Mouse (Mus musculus): ENCODE measurements around the gene Cald1.

Gene Cald1

DNA sequence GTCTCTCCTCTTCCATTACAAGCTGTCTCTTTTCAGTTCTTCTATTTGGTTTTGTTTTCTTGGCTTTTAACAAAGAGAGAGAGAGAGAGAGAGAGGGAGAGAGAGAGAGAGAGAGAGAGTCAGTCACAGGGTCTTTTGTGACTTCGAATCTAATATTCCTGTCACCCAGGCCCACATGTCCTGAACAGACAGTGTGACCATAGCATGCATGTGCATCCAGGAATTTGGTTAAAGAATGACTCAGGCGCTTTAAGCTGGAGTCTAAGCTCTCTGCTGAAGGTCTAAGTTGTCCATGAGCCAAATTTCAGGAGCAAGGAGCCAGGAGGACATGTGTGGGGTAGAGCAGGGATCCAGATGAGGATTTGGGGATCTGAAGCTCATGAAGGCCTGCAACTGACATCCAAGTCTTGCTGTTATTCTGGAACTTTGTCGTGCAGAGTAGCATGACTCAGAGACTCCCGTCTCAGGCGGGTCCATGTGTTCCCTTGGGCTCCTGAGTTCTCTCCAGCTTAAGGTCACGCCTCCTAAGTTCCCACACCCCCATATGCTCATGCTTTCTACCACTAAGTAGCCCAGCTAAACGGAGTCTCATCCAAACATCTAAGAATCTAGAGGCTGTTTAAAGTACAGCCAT lies 152.3 kb downstream of the Cald1 start:
- in situ Hi-C loops (cut with MboI; ENCODE audit: low sequenced_read_pairs): loop anchor here (10.0 to 25.0 kb wide), 2 partner anchors 236 to 413 kb away; no protein-coding TSS in a partner anchor

DNA sequence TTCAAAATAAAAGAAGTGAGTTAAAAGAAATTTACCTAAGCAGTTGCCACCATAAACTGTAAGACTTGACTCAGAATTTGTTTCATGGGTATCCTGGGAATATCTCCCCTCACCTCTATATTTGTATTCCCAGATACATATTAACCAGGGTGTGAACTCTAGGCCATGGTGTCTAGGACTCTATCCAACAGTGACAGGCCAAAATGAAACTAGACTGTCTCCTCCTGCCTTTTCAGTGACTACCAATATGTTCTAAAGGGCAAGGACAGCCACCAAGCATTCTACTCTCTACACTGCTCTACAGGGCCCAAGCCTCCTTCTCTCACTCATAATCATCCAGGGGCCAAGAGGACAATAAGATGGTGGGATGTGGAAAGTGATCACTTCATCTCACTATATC lies 153.3 kb downstream of the Cald1 start:
- in situ Hi-C loops (cut with MboI; ENCODE audit: low sequenced_read_pairs): loop anchor here (10.0 to 25.0 kb wide), 2 partner anchors 237 to 414 kb away; no protein-coding TSS in a partner anchor

DNA sequence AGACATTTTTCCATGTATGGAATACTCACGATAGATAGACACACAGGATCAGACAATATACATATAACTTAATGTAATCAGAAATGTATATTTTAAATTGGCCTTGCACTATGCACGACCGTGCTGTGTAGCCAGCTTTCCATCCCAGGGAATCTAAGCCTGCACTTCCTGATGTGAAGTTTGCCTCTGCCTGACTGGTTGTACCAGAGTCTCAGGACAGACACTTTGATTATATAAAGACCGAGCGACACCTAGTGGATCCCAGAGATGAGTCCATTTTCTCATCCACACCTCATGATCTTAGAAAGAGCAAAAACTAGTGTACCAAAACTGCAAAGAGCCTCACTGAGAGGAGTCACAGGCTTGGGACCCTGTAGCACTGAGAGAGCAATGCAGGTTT lies 156.1 kb downstream of the Cald1 start:
- in situ Hi-C loops (cut with MboI; ENCODE audit: low sequenced_read_pairs): loop anchor here (10.0 to 25.0 kb wide), 2 partner anchors 240 to 417 kb away; no protein-coding TSS in a partner anchor

DNA sequence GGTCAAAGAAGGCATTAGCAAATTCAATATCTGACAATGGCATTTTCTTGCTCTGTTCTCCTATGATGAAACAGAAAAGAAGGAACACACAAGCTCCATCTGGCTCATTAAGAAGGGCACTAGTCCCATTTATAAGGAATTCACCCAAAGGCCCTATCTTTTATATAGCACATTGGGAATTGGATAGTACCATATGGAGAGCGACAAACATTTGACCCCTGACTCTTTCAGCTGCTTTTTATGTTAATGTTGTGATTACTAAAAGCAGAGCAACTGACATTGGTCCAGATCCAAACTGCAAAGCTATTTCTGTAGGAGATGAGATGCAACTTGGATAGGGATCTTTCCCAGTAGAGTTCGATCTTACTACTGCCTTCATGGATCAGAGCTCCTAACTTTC lies 160.0 kb downstream of the Cald1 start:
- in situ Hi-C loops (cut with MboI; ENCODE audit: low sequenced_read_pairs): loop anchor here (10.0 to 25.0 kb wide), 2 partner anchors 244 to 421 kb away; no protein-coding TSS in a partner anchor

DNA sequence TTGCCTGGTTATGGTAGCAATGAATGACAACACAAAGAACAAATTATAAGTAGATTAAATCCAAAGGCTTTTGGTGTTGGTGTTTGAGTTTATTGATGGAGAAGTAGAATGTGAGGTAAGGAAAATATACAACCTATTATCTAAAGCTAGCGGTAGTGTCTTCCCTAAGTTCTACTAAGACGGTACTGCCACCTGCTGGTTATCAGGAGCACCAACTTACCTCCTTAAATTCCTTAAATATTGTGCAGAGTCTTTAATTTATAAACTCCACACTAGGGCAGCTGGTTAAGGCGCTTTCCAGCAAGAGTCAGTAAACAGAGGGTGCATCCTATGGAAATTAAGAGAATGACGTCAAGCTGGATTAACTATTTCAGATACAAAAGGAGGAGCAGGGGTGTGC lies 161.7 kb downstream of the Cald1 start:
- in situ Hi-C loops (cut with MboI; ENCODE audit: low sequenced_read_pairs): loop anchor here (25.0 kb wide), 1 partner anchor 423 kb away; no protein-coding TSS in a partner anchor

DNA sequence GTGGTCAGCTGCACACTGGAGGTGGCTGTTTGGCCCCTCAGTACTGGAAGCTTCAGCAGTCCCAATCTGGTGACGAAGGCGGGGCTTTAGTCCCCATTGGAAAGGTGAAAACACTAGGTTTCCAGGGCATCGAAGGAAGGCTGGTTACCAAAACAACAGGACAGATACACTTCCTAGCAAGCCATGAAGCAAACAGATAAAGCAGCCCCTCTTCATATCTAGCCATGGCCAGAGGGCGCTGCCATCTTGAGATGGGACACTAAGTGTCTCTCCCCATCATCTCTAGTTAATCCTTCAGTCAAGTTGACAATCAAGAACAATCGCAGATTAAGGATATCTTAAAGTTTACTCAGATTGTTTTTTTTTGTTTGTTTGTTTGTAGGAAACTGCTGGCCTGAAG lies 167.4 kb downstream of the Cald1 start:
- in situ Hi-C loops (cut with MboI; ENCODE audit: low sequenced_read_pairs): loop anchor here (25.0 kb wide), 1 partner anchor 428 kb away; no protein-coding TSS in a partner anchor

DNA sequence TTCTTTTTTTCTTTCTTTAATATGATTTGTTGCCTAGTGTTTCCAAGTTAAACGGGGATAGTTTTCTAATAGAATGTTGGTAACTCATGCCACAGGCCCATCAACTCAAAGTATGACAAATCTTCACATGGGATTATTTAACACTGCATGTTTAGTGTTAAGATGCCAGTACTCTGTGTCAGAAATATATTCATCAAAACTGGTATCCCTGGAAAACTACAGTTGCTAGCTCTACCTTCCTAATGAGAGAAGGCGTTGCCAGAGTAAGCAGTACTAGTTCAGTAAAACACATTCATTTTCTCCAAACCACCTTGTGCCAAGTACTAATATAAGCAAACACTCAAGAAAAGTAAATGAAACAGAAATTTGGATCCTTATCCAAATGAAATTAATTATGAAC lies 171.7 kb downstream of the Cald1 start:
- in situ Hi-C loops (cut with MboI; ENCODE audit: low sequenced_read_pairs): loop anchor here (25.0 kb wide), 1 partner anchor 433 kb away; no protein-coding TSS in a partner anchor

DNA sequence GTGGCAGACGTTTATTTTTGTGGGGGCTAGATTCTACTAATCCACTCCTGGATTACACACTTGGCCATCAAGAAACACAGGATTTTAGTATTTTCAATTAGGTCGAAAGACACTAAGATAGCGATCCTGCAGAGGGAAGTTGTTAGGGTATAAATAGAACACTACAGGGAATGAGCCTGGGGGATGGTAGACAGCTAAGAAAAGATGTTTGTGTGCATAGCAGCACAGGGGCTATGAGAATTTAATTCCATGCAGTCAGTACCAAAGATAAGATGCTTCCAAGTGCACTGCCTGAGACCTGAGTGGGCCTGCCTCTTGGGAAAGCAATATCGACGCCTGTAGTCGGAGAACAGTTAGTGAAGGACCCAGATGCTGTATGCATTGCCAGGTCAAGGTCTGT lies 172.2 kb downstream of the Cald1 start:
- in situ Hi-C loops (cut with MboI; ENCODE audit: low sequenced_read_pairs): loop anchor here (25.0 kb wide), 1 partner anchor 433 kb away; no protein-coding TSS in a partner anchor

DNA sequence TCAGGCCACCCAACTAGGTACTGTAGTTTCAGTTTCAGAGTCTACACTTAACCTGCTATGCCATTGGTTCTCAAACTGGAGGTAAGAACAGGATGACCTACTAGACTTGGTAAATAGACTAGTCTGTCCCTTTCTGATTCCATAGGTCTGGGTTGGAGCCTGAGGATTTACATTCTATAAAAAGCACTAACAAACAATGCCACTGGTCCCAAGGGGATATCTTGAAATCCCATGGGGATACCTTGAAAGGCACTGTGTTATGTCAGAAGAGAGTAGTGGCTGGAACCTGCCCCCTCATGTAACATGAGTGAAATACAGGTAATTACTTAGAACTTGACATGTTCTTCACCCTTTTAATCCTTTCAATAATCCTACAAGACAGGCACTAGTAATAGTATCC lies 178.1 kb downstream of the Cald1 start:
- in situ Hi-C loops (cut with MboI; ENCODE audit: low sequenced_read_pairs): no loop called here

DNA sequence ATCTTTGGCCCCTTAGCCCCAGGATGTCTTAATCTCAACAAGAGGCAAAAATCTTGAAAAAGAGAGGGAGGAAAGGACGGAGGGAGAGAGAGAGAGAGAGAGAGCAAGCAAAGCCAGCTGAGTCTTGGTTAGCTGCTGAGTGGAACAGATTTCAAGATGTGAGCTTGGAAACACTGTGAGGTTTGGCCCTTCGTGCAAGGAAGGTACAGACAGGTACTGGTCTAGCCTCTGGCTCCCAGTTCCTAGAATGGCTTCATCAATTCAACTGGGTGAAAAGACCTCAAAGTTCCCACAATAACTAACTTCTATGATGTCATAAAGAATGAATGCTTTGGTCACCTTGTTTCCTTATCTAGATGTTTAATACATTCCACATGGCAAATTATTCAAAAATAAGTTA lies 178.8 kb downstream of the Cald1 start:
- in situ Hi-C loops (cut with MboI; ENCODE audit: low sequenced_read_pairs): no loop called here

DNA sequence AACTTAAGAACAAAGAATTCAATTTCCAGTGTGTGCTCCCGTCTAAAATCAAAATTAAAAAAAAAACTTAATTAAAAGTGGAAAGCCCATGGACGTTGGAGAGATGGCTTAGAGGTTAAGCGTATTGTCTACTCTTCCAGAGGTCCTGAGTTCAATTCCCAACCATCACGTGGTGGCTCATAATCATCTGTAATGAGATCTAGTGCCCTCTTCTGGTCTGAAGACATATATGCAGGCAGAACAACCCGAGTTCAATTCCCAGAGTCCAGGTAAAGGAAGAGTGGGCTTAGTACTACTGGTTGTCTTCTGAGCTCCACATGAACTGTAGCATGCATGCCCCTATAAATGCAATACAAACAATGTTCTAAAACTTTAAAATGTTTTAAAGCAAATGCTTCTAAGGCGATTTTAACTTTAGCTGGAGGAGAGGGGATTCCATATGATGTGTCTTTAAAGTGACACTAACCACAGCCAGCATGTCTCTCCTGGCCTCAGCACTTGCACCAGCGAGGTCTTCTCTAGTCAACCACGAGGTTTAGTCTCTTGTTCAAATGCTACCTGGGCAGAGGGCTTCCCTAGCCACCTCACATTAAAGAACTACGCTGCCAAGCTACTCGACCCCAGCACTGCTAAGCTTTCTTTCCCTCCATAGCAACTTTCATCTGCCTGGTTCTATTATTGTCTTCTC lies 179.8 kb downstream of the Cald1 start:
- in situ Hi-C loops (cut with MboI; ENCODE audit: low sequenced_read_pairs): no loop called here

DNA sequence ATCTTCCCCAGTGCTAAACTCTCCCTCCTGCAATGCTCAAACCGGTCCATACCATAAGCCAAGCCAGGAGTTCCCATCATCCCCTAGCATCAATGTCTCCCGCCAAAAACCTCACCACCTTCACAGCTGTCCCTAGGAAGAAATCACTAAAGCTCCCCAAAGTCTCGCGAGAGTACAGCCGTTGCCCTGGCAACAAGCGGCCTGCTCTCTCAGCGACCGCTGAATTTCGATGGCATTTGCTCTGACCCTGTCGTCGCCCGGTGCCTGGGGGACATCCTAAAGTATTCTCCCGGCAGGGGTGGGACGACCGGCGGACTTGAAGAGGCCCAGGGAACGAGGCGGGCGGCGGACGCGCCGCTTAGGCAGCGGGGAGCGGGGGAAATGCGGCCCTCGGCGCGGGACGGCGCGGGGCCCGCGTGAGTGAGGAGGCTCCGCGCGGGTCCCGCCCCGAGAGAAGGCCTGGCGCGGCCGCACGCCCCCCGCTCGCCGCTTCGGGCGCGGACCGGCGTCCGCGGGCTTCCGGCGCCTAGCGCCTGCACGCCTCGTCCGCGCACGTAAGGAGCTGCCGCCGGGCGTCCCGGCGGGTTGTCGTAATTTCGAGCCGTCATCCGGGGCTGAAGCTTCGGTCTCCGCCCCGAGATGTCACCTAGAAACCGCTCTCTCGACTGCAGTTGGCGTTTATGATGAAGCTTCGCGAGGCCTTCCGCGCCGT lies 182.1 kb downstream of the Cald1 start, which contains the start of gene Agbl3:
Gene Agbl3, plus strand, starts transcription at position 202 of the 712 bp plus-strand sequence.
- in situ Hi-C loops (cut with MboI; ENCODE audit: low sequenced_read_pairs): no loop called here

DNA sequence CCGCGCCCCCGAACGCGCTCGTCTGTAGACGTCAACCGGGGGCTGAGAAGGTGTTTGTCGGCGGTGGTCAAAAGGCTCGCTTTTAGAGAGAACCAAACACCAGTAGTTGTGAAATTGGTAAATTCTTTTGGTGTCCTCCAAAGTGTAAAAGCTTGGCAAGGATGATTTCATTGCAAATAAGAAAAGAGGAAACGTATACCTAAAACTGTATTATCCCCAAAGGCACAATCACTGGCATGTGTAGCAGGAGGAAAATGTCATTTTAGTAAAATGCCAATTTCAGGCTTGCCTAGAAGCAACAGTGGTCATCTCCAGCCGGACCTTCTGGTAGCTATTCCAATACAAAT lies 182.6 kb downstream of the Cald1 start:
- in situ Hi-C loops (cut with MboI; ENCODE audit: low sequenced_read_pairs): no loop called here

DNA sequence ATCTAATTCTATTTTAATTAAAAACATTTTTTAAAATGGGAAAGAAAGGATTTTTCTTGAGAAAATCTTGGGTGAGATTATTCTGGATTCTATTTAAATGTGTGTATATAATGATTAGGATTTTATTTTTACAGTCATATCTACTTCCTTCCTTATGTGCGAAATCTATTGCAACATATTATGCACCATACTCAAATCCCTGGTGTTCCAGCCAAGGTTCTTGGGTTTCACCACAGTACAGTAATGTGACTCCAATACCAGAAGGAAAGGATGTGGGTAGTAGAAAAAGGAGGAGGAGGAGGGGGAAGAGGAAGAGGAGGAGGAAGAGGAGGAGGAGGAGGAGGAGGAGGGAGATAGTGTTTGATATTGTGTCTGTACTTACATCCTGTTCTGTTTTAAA lies 184.2 kb downstream of the Cald1 start:
- in situ Hi-C loops (cut with MboI; ENCODE audit: low sequenced_read_pairs): no loop called here

DNA sequence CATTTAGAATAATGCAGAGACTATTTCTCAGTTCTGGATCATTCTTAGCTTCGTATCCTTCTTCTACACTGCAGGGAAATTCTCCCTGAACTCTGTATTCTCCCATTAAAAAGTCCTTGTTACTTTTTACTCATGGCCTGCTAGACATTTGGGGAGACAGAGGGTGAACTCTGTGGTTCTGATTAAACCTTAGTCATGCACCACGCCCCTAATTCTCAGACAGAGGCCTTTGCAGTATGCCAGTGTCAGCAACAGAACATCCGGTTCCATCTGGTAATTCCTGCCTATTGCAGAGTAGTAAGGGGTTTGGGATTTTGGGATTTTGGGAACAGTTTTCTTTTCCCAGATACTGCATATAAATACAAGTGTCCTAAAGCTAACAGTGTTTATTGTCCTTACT lies 198.6 kb downstream of the Cald1 start:
- in situ Hi-C loops (cut with MboI; ENCODE audit: low sequenced_read_pairs): no loop called here

DNA sequence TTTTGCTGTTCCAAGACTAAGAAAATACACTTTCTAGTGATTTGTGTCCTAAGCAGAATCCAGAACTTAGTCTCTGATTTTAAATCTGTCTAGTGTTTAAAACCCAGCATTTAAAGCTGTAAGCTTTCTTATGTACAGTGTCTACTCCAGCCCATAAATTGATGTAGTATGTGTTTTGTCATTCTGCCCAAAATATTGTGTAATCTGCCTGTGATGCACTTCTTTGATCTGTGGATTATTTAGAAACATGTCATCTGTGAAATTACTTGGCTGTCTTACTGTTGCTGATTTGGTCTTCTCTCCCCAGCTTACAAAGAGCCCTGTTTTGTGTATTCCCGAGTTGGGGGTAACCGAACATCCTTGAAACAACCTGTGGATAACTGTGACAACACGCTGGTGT lies 199.6 kb downstream of the Cald1 start:
- in situ Hi-C loops (cut with MboI; ENCODE audit: low sequenced_read_pairs): no loop called here

DNA sequence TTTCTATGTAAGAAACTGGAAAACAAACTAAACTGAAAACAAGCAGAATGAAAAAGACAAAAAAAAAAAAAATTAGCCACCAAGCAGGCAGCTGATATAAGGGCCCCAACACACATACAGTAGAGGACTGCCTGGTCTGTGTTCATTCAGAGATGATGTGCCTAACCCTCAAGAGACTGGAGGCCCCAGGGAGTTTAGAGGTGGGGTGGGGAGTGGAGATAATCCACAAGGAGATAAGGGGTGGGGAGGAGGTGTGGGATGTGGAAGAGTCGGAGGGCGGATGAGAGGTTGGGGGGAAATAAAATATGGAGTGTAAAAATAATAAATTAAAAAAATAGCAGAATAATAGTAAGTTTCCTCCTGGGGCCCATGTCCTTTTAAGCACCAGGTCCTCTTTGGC lies 207.3 kb downstream of the Cald1 start:
- in situ Hi-C loops (cut with MboI; ENCODE audit: low sequenced_read_pairs): no loop called here

DNA sequence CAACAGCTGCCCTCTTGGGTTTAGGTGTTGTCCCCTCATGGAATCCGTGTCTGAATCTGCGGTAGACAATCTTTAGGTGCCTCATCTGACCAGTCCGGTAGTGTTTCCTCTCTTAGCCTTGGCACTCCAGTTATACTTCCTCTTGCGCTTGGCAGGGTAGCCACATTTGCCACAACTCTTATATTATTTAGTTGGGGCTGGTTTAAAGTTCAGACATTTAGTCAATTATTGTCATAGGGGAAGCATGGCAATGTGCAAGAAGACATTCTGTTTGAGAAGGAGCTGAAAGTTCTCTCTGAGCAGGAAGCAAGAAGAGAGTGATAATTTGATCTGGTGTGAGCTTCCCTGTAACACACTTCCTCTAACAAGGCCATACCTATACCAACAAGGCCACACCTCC lies 212.4 kb downstream of the Cald1 start:
- in situ Hi-C loops (cut with MboI; ENCODE audit: low sequenced_read_pairs): no loop called here

DNA sequence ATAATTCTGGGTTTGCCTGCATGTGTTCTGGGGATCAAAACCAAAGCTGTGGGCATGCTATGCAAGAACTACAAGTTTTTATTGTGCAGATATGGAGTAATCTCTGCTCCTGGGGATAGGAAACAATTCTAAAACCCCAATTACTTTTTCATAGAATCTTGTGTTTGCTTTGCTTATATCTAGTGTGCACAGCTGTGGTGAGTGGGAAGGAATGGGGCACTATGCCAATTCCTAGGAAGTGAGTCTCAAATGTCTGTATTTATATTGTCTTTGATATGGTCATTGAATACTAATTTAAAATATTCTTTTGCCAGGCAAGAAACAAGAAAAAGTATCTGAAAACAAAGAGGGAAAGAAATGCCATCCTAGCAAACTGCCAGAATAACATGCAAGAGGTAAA lies 226.1 kb downstream of the Cald1 start:
- in situ Hi-C loops (cut with MboI; ENCODE audit: low sequenced_read_pairs): no loop called here
